Mouse (Mus musculus) B cell, adult 2 months (primary cell): Measurements from ENCODE around the gene Prl8a9.

Experiments used
- DNase-seq, 2 experiments: peaks; one replicate each; pipeline ENCODE4 v3.0.0; 2022

Gene Prl8a9

DNA sequence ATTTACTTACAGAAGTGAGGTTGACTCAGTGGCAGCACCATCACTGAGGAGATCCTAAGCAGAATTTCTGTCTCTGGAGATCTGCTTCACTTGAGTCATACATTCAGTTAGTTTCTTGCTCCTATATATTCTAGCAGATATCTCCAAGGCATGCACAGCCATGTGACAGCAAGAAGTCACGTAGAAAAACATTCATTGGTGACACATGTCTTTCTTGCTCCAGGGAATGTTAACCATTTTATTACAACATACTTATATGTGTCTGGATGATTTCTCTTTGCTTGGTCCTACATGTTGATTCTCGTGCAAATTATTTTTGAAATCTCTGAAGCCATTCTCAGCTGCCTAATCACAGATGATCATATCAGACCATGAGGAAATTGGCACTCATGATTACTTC lies at the start of gene Prl8a9:
Gene Prl8a9 (minus strand): TSS at position 101 of the 400 bp plus-strand sequence.
- DNase-seq, result no peak

DNA sequence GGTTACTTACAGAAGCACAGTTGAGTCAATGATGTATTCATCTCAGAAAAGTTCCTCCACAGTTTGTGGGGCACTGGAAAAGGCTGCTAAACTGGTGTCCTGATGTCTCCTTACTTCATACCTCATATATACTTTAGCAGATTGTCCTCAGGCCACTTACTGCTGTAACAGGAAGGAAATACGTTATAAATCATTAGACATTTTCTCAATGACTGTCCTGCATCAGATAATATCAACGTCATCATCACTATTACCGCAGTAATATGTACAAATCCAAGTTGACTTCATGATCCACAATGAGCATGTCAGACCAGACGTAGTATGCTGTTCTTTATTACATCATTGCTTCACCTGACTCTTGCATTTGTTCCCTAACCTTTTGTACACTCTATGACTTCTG lies 46.1 kb upstream of the Prl8a9 start, which contains the start of gene Prl7b1:
Gene Prl7b1 (minus strand): TSS at position 101 of the 400 bp plus-strand sequence.
- DNase-seq, result no peak

DNA sequence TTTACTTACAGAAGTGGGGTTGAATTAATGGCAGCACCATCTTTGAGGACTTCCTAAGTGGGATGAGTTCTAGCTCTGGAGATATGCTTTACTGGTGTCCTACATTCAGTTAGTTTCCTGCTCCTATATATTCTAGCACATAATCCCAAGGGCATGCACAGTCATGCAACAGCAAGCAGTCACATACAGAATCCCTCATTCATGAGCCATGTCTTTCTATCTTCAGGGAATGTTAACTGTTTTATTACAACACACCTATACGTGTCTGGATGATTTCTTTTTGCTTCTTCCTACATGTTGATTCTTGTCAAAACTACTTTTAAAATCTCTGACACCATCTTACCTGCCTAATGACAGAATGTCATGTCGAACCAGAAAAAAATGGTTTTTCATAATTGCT lies 17.7 kb upstream of the Prl8a9 start, which contains the start of gene Prl8a1:
Gene Prl8a1 (minus strand): TSS at position 101 of the 400 bp plus-strand sequence.
- DNase-seq, result no peak

DNA sequence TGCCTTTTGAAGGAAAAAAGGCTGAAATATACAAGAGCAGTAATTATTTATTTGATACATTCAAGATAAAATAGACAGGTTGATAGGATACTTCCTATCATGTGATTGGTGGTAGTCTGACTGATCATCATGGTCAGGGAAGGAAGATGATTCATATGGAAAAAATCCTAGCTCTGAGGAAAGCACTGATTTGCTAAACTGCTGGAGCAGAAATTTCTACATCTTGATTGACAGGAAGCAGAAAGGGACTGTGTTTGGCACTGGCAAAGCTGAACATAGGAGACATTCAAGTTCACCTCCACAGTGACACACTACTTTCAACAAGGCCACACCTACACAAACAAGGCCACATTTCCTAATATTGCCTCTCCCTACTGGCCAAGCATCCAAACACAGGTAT lies 11.1 kb downstream of the Prl8a9 start:
- DNase-seq, result no peak

DNA sequence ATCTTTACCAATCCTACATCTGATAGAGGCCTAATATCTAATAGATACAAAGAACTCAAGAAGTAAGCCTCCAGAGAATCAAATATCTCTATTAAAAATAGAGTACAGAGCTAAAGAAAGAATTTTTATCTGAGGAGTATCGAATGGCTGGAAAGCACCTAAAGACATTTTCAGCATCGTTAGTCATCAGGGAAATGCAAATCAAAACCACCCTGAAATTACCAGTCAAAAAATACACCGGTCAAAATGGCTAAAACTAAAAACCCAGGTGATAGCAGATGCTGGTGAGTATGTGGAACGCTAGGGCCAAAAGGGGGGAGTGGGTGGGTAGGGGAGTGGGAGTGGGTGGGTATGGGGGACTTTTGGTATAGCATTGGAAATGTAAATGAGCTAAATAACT lies 41.2 kb downstream of the Prl8a9 start:
- no peak for DNase-seq

DNA sequence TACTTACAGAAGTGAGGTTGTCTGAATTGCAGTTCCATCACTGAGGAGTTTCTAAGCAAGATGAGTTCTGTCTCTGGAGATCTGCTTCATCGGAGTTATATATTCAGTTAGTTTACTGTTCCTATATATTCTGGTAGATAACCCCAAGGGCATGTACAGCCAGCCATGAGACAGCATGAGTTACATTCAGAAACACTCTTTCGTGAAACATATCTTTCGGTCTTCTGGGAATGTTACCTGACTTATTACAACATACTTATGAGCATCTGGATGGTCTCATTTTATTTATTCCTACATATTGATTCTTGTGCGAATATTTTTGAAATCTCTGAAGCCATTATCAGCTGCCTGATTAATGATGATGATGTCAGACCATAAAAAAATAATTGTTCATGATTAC lies 51.3 kb downstream of the Prl8a9 start, which contains the start of gene Prl8a8:
Gene Prl8a8 (minus strand): TSS at position 101 of the 400 bp plus-strand sequence.
- DNase-seq, result no peak
